Mouse (Mus musculus): ENCODE measurements around the gene Atp10a. TPM values are rescaled to one million over a fixed set of nuclear protein-coding genes. Genes with fewer than 3 reads are reported as not detected.
"Not testable (repeated sequence)": the region's sequence is repeated elsewhere in the genome, so short reads cannot be mapped to it uniquely, and the experiment has no call there.

The Atp10a gene
- polyA plus RNA-seq, 1 experiment from 2014 or later, result 3.3 TPM

DNA sequence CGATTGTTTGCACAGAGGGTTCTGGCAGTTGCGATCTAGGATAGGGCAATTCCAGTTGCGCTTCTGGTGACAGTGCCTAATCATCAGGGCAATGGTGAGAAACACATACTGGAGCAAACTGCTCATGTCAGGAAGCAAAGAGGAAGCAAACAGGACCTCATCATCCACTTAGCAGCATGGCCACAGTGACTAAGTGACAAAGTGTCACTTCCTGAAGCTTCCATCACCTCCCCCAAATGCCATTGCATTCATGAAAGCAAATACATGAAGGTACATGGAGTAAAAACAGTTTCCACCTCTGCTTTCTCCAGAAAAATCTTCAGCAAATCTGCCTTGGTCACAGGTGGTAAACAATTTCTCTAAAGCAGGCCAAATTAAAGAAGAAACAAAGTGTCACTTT is 168.7 kb downstream of the Atp10a start:
- WGBS, result 88% methylated on average over 3 of the region's 3 CpGs
- H3K27me3 ChIP-seq, result no peaks in the 10 kb centered on the region
- ATAC-seq (ENCODE audit: insufficient number of reproducible peaks, insufficient read depth, low FRiP score, low TSS enrichment), result no peak
- no peaks in the 10 kb centered on the region for H3K9me3 ChIP-seq
- H3K4me1 ChIP-seq, result no peaks in the 10 kb centered on the region
- H3K36me3 ChIP-seq, result no peaks in the 10 kb centered on the region
- H3K4me3 ChIP-seq, result no peak overlapping the region
- H3K9ac ChIP-seq, result no peak overlapping the region
- H3K27ac ChIP-seq, result no peak overlapping the region
- H3K4me2 ChIP-seq (replicated peaks), result no peak overlapping the region

DNA sequence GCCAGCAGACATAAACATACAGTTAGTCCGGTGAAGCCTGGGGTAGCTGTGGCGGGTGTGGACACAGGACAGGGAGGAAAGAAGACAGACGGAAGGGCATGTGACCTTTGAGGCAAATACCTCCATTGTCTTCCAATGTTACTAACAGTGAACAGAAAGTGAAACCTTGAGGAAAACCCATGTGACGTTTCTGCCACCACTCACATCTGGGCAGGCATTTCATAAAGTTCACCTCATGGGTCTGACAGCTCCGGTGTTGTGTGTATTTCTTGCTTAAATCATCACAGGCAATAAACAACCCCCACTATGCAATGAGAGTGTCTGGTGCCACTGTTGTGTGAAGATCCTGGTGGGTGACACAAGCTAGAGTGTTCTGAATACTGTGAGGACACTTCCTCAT is 173.1 kb downstream of the Atp10a start:
- H3K4me1 ChIP-seq, result no peaks in the 10 kb centered on the region
- no peaks in the 10 kb centered on the region for H3K36me3 ChIP-seq
- 74% methylated on average over 5 of the region's 5 CpGs for WGBS
- H3K4me2 ChIP-seq (replicated peaks), result no peak overlapping the region
- no peak overlapping the region for H3K27ac ChIP-seq
- ATAC-seq (ENCODE audit: insufficient number of reproducible peaks, insufficient read depth, low FRiP score, low TSS enrichment), result no peak
- H3K4me3 ChIP-seq, result no peak overlapping the region
- H3K27me3 ChIP-seq, result no peaks in the 10 kb centered on the region
- H3K9ac ChIP-seq, result no peak overlapping the region
- H3K9me3 ChIP-seq, result no peaks in the 10 kb centered on the region

DNA sequence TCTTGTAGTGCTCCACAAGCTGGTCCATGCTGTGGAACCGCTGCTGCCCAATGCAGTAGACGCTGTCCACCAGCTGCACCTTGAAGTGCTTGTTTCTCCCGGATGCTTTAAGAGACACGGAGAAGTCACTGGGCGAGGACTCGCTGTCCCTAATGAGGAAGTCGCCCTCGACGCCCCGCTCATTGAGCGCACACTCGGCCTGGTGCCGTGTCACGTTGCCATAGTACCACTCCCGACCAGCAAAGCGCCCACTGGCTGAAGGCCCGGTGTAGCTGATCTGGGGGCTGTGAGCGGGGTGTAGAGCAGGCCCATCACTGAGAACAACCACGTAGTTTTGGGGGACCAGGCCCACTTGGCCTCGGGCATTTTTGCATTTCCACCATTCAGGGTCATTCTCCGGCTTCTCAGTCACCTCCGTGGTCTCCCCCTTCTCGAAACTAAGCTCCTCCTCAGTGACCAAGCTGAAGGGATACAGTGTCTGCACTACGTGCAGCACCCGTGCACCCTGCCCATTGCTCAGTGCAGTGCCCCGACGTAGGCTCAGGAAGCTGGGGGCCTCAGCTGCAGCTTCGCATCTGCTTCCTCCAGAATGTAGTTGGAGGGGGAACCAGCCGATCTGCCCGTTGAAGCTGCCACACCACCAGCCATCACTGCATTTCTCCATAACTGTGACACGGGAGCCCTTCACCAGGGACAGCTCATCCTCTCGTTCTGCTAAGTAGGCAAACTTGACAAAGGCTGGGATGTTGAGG is 181.1 kb downstream of the Atp10a start:
- H3K4me2 ChIP-seq (replicated peaks); H3K36me3 ChIP-seq; H3K9me3 ChIP-seq; H3K4me1 ChIP-seq; H3K9ac ChIP-seq; H3K27me3 ChIP-seq; H3K27ac ChIP-seq; H3K4me3 ChIP-seq: not testable (repeated sequence)
- ATAC-seq (ENCODE audit: insufficient number of reproducible peaks, insufficient read depth, low FRiP score, low TSS enrichment), result peak; percentile 41; the same call in 1 of the 2 replicates
- 89% methylated on average over 32 of the region's 32 CpGs for WGBS

DNA sequence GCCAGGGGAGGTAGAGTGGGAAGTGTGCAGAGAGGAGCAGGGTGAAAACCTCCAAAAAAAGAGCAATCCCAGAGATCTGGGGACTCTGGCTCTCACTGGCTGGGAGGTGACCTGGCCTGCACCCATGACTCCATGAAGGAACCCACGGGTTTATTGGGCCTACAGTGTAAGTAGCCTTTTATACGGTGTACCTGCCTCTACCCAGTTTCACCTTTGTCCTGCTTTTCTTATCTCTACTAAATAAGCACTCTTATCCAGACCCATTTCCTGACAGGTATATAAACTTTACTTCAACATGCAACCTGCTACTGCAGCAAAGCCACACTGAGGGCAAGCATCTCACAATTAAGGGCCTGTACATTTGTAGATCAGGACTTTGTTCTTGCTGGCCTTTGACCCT is 184.4 kb downstream of the Atp10a start:
- Histone ChIP-seq H3K4me1 (peaks cover 11% of the 10 kb centered on the region; the same call in 1 of the 2 replicates), H3K27ac (no peak overlapping the region), H3K36me3 (no peaks in the 10 kb centered on the region), H3K4me2 (replicated peaks) (no peak overlapping the region), H3K27me3 (no peaks in the 10 kb centered on the region), H3K9ac (no peak overlapping the region), H3K4me3 (no peak overlapping the region), H3K9me3 (no peaks in the 10 kb centered on the region)
- no peak for ATAC-seq (ENCODE audit: insufficient number of reproducible peaks, insufficient read depth, low FRiP score, low TSS enrichment)
- WGBS, result 70% methylated on average over 2 of the region's 2 CpGs

DNA sequence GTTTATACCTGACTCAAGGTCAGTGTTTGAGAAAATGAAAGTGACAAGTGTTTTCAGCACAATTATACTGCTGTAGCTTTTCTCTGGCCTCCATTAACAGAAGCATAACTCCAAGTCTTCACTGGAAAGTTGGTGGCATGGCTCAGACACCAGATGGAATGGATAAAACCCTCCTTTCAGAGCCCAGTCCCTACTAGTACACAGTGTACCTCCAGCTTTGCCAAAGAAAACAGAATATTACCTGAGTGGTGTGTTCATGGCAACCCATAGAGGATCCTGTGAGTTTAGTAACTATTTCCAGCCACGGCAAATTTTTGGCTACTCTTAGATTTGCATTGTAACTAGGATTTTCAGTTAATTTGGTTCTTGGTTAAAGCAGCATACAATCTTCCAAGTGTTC is 185.1 kb downstream of the Atp10a start:
- no peaks in the 10 kb centered on the region for H3K36me3 ChIP-seq
- no peaks in the 10 kb centered on the region for H3K9me3 ChIP-seq
- no peak for ATAC-seq (ENCODE audit: insufficient number of reproducible peaks, insufficient read depth, low FRiP score, low TSS enrichment)
- H3K4me2 ChIP-seq (replicated peaks), result no peak overlapping the region
- H3K4me1 ChIP-seq, result peaks cover 11% of the 10 kb centered on the region; the same call in 1 of the 2 replicates
- no peaks in the 10 kb centered on the region for H3K27me3 ChIP-seq
- H3K9ac ChIP-seq, result no peak overlapping the region
- WGBS, result 77% methylated on average over 1 of the region's 1 CpGs
- H3K27ac ChIP-seq, result no peak overlapping the region
- H3K4me3 ChIP-seq, result no peak overlapping the region

DNA sequence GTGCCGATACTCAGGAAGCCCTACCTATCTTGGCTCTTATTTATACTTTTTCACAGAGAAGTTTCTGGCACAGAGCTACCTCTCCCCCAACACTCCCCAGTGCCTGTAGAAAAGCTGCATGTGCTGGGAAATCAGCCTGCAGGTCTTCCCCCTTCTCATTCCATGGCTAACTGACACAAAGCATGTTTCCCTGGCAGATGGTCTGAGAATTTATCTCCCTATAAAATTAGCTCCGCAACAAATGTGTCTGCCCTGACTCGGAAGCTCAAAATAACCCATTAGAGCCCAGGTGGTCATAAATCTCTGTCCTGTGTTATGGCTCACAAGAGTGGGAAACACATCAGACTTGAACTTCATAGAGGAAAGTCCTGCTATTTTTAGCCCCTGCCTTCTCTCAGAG is 186.9 kb downstream of the Atp10a start:
- no peaks in the 10 kb centered on the region for H3K9me3 ChIP-seq
- no peaks in the 10 kb centered on the region for H3K27me3 ChIP-seq
- 54% methylated on average over 3 of the region's 3 CpGs for WGBS
- H3K4me3 ChIP-seq, result no peak overlapping the region
- no peaks in the 10 kb centered on the region for H3K36me3 ChIP-seq
- no peak overlapping the region for H3K4me2 ChIP-seq (replicated peaks)
- no peak for ATAC-seq (ENCODE audit: insufficient number of reproducible peaks, insufficient read depth, low FRiP score, low TSS enrichment)
- H3K9ac ChIP-seq, result no peak overlapping the region
- H3K27ac ChIP-seq, result 0 out of 2 replicates have a peak overlapping the region, but pooled peaks have one; percentile 17
- peaks cover 11% of the 10 kb centered on the region; the same call in 1 of the 2 replicates for H3K4me1 ChIP-seq

DNA sequence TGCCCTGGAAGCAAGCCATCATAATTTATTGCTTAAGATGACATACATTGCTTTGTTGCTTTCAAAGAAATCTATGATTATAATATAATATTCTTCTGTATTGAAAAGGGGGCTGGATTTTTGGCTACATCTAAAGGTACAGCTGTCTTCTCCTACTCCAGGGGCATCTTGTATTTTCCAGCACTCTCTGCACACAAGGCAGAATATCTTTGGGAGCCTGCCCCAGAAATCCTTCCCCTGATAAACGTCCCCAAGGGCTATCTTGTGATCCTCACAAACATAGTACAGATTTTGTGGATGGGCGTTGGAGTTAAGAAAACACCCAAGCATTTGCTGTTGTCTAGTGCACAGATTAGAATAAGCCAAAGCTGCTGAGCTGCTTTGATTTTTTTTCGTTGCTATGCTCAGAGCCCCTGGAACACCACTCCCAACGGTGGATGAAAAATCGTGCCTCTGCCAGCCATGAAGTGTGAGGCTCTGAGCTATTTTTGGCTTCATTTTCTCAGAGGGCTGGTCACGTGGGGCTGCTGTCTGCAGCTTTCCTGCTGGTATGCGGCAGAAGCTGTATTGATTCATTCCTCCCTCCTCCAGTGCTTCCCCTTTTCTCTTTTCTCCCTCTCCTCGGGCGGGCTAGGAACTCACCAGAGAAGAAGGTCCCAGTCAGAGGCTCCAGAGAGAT is 187.9 kb downstream of the Atp10a start:
- peak; percentile 94 for ATAC-seq (ENCODE audit: insufficient number of reproducible peaks, insufficient read depth, low FRiP score, low TSS enrichment)
- no peaks in the 10 kb centered on the region for H3K27me3 ChIP-seq
- H3K27ac ChIP-seq, result peak overlapping the region; percentile 81
- H3K4me2 ChIP-seq (replicated peaks), result peak overlapping the region; percentile 37
- no peak overlapping the region for H3K9ac ChIP-seq
- peaks cover 11% of the 10 kb centered on the region; the same call in 1 of the 2 replicates for H3K4me1 ChIP-seq
- WGBS, result 2% methylated on average over 9 of the region's 9 CpGs
- H3K9me3 ChIP-seq, result no peaks in the 10 kb centered on the region
- H3K4me3 ChIP-seq, result no peak overlapping the region
- H3K36me3 ChIP-seq, result no peaks in the 10 kb centered on the region

DNA sequence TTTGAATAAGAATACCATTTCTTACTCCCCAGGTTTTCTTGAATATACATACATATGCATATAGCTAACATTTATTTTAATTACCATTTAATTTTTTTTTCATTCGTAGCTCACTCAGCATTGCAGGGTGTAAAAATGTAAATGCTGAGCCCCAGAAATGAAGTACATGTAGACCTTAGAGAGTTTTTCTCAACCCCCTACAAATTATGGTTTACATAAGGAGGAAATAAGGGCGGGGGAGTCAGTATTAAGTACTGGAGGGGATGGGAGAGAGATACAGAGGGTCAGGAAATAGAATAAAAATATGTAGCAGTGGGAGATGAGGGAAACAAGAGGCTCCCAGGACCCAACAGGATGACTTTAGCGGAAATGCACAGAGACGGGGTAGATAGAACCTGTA is 188.5 kb downstream of the Atp10a start:
- H3K4me3 ChIP-seq, result no peak overlapping the region
- H3K27me3 ChIP-seq, result no peaks in the 10 kb centered on the region
- peak overlapping the region; percentile 37 for H3K4me2 ChIP-seq (replicated peaks)
- 24% methylated on average over 4 of the region's 4 CpGs for WGBS
- no peaks in the 10 kb centered on the region for H3K36me3 ChIP-seq
- H3K4me1 ChIP-seq, result peaks cover 11% of the 10 kb centered on the region; the same call in 1 of the 2 replicates
- ATAC-seq (ENCODE audit: insufficient number of reproducible peaks, insufficient read depth, low FRiP score, low TSS enrichment), result no peak
- no peak overlapping the region for H3K9ac ChIP-seq
- H3K27ac ChIP-seq, result no peak overlapping the region
- no peaks in the 10 kb centered on the region for H3K9me3 ChIP-seq

DNA sequence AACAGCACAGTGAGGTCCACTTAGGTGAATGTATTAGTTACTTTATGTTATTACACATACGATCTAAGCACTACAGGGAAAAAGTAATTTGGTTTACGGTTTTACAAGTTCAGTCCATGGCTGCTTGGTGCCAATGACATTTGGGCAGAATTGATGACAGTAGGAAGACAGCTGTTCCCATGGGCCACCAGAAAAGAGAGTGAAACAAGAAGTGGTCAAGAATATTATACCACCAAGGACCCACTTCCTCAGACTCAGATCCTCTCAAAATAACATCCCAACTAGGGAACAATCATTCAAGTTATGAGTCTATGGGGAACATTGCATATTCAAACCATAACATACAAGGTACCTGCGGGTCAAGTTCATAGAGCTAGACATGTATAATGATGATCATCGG is 203.0 kb downstream of the Atp10a start:
- H3K9me3 ChIP-seq, result no peaks in the 10 kb centered on the region
- no peak overlapping the region for H3K4me3 ChIP-seq
- no peak overlapping the region for H3K27ac ChIP-seq
- H3K4me1 ChIP-seq, result no peaks in the 10 kb centered on the region
- H3K36me3 ChIP-seq, result no peaks in the 10 kb centered on the region
- WGBS, result 90% methylated on average over 4 of the region's 4 CpGs
- H3K4me2 ChIP-seq (replicated peaks), result no peak overlapping the region
- no peaks in the 10 kb centered on the region for H3K27me3 ChIP-seq
- no peak for ATAC-seq (ENCODE audit: insufficient number of reproducible peaks, insufficient read depth, low FRiP score, low TSS enrichment)
- H3K9ac ChIP-seq, result no peak overlapping the region

DNA sequence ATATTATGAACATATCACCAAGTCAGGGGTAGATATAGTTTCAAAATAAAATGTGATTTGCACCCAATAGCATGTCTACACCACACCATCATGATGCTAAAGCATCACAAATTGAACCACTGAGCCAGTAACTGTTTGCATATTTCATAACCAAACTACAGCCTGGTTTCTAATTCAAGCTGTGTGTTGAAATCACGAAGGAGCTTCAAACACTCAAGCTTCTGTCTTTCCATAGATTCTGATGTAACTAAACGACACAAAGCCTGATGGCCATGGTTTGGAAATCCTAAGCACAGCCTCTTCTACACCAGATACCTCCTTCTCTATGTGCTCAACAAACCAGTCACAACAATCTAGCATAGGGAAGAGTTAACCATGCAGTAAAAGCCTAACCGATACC is 207.2 kb downstream of the Atp10a start:
- Histone ChIP-seq H3K27me3 (no peaks in the 10 kb centered on the region), H3K4me1 (no peaks in the 10 kb centered on the region), H3K4me3 (no peak overlapping the region), H3K9me3 (no peaks in the 10 kb centered on the region), H3K36me3 (no peaks in the 10 kb centered on the region), H3K4me2 (replicated peaks) (no peak overlapping the region), H3K27ac (no peak overlapping the region), H3K9ac (no peak overlapping the region)
- no peak for ATAC-seq (ENCODE audit: insufficient number of reproducible peaks, insufficient read depth, low FRiP score, low TSS enrichment)
- 90% methylated on average over 3 of the region's 3 CpGs for WGBS

DNA sequence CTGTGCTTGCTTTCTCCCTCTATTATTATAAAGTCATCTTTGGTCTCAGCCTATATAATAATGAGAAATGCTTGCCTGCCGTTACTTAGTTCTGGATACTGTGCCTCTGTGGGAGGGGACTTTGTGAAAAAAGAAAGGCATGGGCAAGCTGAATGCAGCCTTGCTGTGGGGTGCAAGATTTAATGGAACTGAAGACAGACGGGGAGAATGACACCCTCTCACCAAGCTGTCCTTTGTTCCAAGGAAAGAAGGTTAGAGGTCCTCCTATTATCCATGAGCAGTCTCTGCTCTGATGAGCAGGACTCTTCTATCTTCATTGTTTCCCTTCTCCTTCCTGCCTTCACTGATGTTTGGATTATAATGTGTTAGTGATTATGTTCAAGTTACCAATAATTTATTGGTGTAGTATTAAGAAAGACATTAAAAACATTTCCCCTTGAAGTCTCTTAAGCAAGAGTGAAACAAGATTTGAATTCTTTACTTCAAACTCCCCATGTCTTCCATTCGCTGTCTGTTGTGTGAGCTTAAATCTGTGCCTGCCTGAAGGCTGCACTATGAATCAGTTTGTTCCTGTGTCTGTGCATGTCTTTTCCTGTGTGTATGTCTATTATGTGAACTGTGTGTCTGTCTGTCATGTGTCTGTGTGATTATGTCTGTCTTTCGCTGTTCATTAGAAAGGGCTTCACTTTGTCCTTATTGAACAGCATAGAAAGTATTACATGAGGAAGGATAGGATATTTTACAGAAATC is 211.1 kb downstream of the Atp10a start:
- Histone ChIP-seq H3K9me3 (no peaks in the 10 kb centered on the region), H3K4me1 (no peaks in the 10 kb centered on the region), H3K27me3 (no peaks in the 10 kb centered on the region), H3K36me3 (no peaks in the 10 kb centered on the region), H3K9ac (no peak overlapping the region), H3K4me2 (replicated peaks) (no peak overlapping the region), H3K4me3 (no peak overlapping the region), H3K27ac (no peak overlapping the region)
- no peak for ATAC-seq (ENCODE audit: insufficient number of reproducible peaks, insufficient read depth, low FRiP score, low TSS enrichment)
- WGBS, result 56% methylated on average over 4 of the region's 4 CpGs

DNA sequence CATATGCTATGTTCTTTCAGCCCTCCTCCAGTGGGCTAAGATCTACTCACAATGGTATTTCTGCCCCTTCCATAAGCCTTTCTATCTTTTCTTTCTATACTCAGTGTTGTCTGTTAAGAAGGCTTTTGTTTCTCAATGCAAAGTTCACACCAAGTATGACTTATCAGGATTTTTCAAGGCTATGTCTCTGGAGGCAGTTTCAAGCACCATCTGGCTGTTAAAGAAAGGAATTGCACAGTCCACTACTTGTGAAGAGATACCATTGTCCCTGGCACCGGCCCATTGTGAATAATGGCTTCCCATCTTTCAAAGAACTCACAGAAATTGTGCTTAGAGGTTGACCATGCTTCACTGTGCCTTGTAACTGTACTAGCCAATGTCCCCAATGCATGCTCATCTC is 214.7 kb downstream of the Atp10a start:
- H3K27ac ChIP-seq, result no peak overlapping the region
- no peaks in the 10 kb centered on the region for H3K27me3 ChIP-seq
- no peaks in the 10 kb centered on the region for H3K9me3 ChIP-seq
- no peaks in the 10 kb centered on the region for H3K4me1 ChIP-seq
- no peak overlapping the region for H3K9ac ChIP-seq
- no peaks in the 10 kb centered on the region for H3K36me3 ChIP-seq
- H3K4me2 ChIP-seq (replicated peaks), result no peak overlapping the region
- WGBS, result 77% methylated on average over 1 of the region's 1 CpGs
- H3K4me3 ChIP-seq, result no peak overlapping the region
- no peak for ATAC-seq (ENCODE audit: insufficient number of reproducible peaks, insufficient read depth, low FRiP score, low TSS enrichment)
